Mouse (Mus musculus) heart, embryonic 16.5 days (tissue): ENCODE data around the gene Slc12a5. TPM values are rescaled to one million over a fixed set of nuclear protein-coding genes. Genes with fewer than 3 reads are reported as not detected.

ENCODE experiments used
- ATAC-seq: fragments of 200-750 bp; cut with Nextera tagmentation; replicated peaks from 2 replicates; pipeline ENCODE4 v1.8.0; 2017; ENCODE audit warnings: moderate number of reproducible peaks; ENCODE audit not compliant: insufficient read depth, low FRiP score; ENCODE audit errors: extremely low read depth
- H3K27ac ChIP-seq: fragments of 300-500 bp; sonication (generic); 2 replicates; pipeline ENCODE4 v1.5.1; 2014; ENCODE audit warnings: mild to moderate bottlenecking, low read length, control low read depth, moderate library complexity
- H3K27me3 ChIP-seq: fragments of 300-500 bp; sonication (generic); 2 replicates; pipeline ENCODE4 v1.6.1; 2014; ENCODE audit warnings: low read length, mixed read lengths; ENCODE audit not compliant: control insufficient read depth, insufficient read depth
- H3K36me3 ChIP-seq: fragments of 300-500 bp; sonication (generic); 2 replicates; pipeline ENCODE4 v1.6.1; 2014; ENCODE audit not compliant: control insufficient read depth, insufficient read depth
- H3K4me1 ChIP-seq: fragments of 300-500 bp; sonication (generic); 2 replicates; pipeline ENCODE4 v1.6.1; 2014; ENCODE audit warnings: low read length, mixed read lengths; ENCODE audit not compliant: control insufficient read depth, insufficient read depth
- H3K4me2 ChIP-seq: fragments of 300-500 bp; sonication (generic); 2 replicates; pipeline ENCODE4 v1.6.1; 2014; ENCODE audit warnings: low read depth, mild to moderate bottlenecking, control low read depth, low read length
- H3K4me3 ChIP-seq: fragments of 300-500 bp; sonication (generic); 2 replicates; pipeline ENCODE4 v1.5.1; 2014; ENCODE audit warnings: mild to moderate bottlenecking, control low read depth, low read length
- H3K9ac ChIP-seq: fragments of 300-500 bp; sonication (generic); 2 replicates; pipeline ENCODE4 v1.6.1; 2014; ENCODE audit warnings: low read length, control low read depth
- H3K9me3 ChIP-seq: fragments of 300-500 bp; sonication (generic); replicated peaks from 2 replicates; pipeline ENCODE4 v1.6.1; 2016; ENCODE audit warnings: low read length; ENCODE audit not compliant: control insufficient read depth
- WGBS: fragments of 180-500 bp; shearing (Covaris S2); extraction: QIAGEN DNeasy Blood & Tissue Kit; methylation state at CpG from one replicate; pipeline ENCODE4 v1.1.7; 2014; 5-methylcytosine and 5-hydroxymethylcytosine counted together
- polyA plus RNA-seq: library from polyadenylated mRNA; unstranded; fragments of >200 nt; fragmentation: Nextera tagmentation; extraction: Ambion mirVana; gene quantifications from 2 replicates; pipeline ENCODE4 v1.2.1, GENCODE M21; 2015

Gene Slc12a5
- polyA plus RNA-seq, 1 experiment from 2014 or later, result 0.68 TPM

GRCm38 (mm10) chr2:164955725-164956124 lies 4.9 kb upstream of the Slc12a5 start:
- H3K4me3 ChIP-seq, result no peak overlapping the region
- peaks cover 37% of the 10 kb centered on the region for H3K27me3 ChIP-seq
- no peaks in the 10 kb centered on the region for H3K36me3 ChIP-seq
- H3K4me1 ChIP-seq, result peaks cover 3% of the 10 kb centered on the region; the same call in 1 of the 2 replicates
- no peak overlapping the region for H3K27ac ChIP-seq
- H3K4me2 ChIP-seq, result no peak overlapping the region
- 62% methylated on average over 4 of the region's 4 CpGs for WGBS
- ATAC-seq, result no peak
- H3K9me3 ChIP-seq, result peaks cover 4% of the 10 kb centered on the region
- H3K9ac ChIP-seq, result no peak overlapping the region

GRCm38 (mm10) chr2:164956195-164956594 lies 4.4 kb upstream of the Slc12a5 start:
- Histone ChIP-seq H3K4me1 (peaks cover 7% of the 10 kb centered on the region; the same call in 1 of the 2 replicates), H3K4me3 (no peak overlapping the region), H3K4me2 (no peak overlapping the region), H3K9me3 (peaks cover 4% of the 10 kb centered on the region), H3K27ac (no peak overlapping the region), H3K27me3 (peaks cover 34% of the 10 kb centered on the region), H3K9ac (no peak overlapping the region), H3K36me3 (no peaks in the 10 kb centered on the region)
- WGBS, result 36% methylated on average over 5 of the region's 5 CpGs
- ATAC-seq, result no peak

- H3K9me3 ChIP-seq, result no peaks in the 10 kb centered on the region; the same call in 1 of the 2 replicates
- no peak overlapping the region for H3K4me3 ChIP-seq
- H3K27ac ChIP-seq, result no peak overlapping the region
- no peak overlapping the region for H3K9ac ChIP-seq
- H3K36me3 ChIP-seq, result no peaks in the 10 kb centered on the region
- H3K27me3 ChIP-seq, result peaks cover 24% of the 10 kb centered on the region
- 57% methylated on average over 9 of the region's 9 CpGs for WGBS
- no peak for ATAC-seq
- H3K4me2 ChIP-seq, result no peak overlapping the region
- H3K4me1 ChIP-seq, result peaks cover 7% of the 10 kb centered on the region; the same call in 1 of the 2 replicates
Observed at GRCm38 (mm10) chr2:164957548-164958315, 2.9 kb upstream of the Slc12a5 start.

GRCm38 (mm10) chr2:164961506-164962182 lies 1.0 kb downstream of the Slc12a5 start:
- H3K4me3 ChIP-seq, result no peak overlapping the region
- 9% methylated on average over 17 of the region's 17 CpGs for WGBS
- H3K27me3 ChIP-seq, result peaks cover 34% of the 10 kb centered on the region
- H3K36me3 ChIP-seq, result no peaks in the 10 kb centered on the region
- no peak for ATAC-seq
- H3K4me1 ChIP-seq, result peaks cover 3% of the 10 kb centered on the region; the same call in 1 of the 2 replicates
- no peak overlapping the region for H3K9ac ChIP-seq
- peak overlapping the region; percentile 86; the same call in 1 of the 2 replicates for H3K4me2 ChIP-seq
- H3K27ac ChIP-seq, result no peak overlapping the region
- no peaks in the 10 kb centered on the region; the same call in 1 of the 2 replicates for H3K9me3 ChIP-seq

- peaks cover 39% of the 10 kb centered on the region for H3K27me3 ChIP-seq
Observed at GRCm38 (mm10) chr2:164962183-164962580, 1.6 kb downstream of the Slc12a5 start.

GRCm38 (mm10) chr2:164964242-164964894 lies 3.8 kb downstream of the Slc12a5 start:
- ATAC-seq, result no peak
- Histone ChIP-seq H3K27me3 (peaks cover 59% of the 10 kb centered on the region), H3K27ac (no peak overlapping the region), H3K4me3 (no peak overlapping the region), H3K9ac (no peak overlapping the region), H3K9me3 (no peaks in the 10 kb centered on the region), H3K36me3 (no peaks in the 10 kb centered on the region), H3K4me2 (no peak overlapping the region), H3K4me1 (peaks cover 9% of the 10 kb centered on the region)
- 46% methylated on average over 9 of the region's 9 CpGs for WGBS

More at GRCm38 (mm10) chr2:164962183-164962580, 1.6 kb downstream of the Slc12a5 start:
- H3K9ac ChIP-seq, result no peak overlapping the region
- ATAC-seq, result no peak
- H3K9me3 ChIP-seq, result no peaks in the 10 kb centered on the region; the same call in 1 of the 2 replicates
- no peak overlapping the region for H3K4me3 ChIP-seq
- peaks cover 3% of the 10 kb centered on the region; the same call in 1 of the 2 replicates for H3K4me1 ChIP-seq
- H3K27ac ChIP-seq, result no peak overlapping the region
- no peaks in the 10 kb centered on the region for H3K36me3 ChIP-seq
- 36% methylated on average over 7 of the region's 7 CpGs for WGBS
- no peak overlapping the region for H3K4me2 ChIP-seq

- Histone ChIP-seq H3K27ac (no peak overlapping the region), H3K4me2 (no peak overlapping the region), H3K9ac (no peak overlapping the region), H3K27me3 (peaks cover 64% of the 10 kb centered on the region), H3K4me3 (no peak overlapping the region), H3K36me3 (no peaks in the 10 kb centered on the region), H3K9me3 (no peaks in the 10 kb centered on the region), H3K4me1 (peaks cover 9% of the 10 kb centered on the region)
- no peak for ATAC-seq
- 83% methylated on average over 1 of the region's 1 CpGs for WGBS
Observed at GRCm38 (mm10) chr2:164964981-164965380, 4.4 kb downstream of the Slc12a5 start.

- ATAC-seq, result no peak
- H3K27me3 ChIP-seq, result peaks cover 72% of the 10 kb centered on the region
- no peak overlapping the region for H3K27ac ChIP-seq
- H3K4me1 ChIP-seq, result peaks cover 6% of the 10 kb centered on the region
- no peak overlapping the region for H3K9ac ChIP-seq
- no peak overlapping the region for H3K4me3 ChIP-seq
- H3K4me2 ChIP-seq, result no peak overlapping the region
- 14% methylated on average over 8 of the region's 8 CpGs for WGBS
- no peaks in the 10 kb centered on the region for H3K36me3 ChIP-seq
- no peaks in the 10 kb centered on the region for H3K9me3 ChIP-seq
Observed at GRCm38 (mm10) chr2:164966381-164966780, 5.8 kb downstream of the Slc12a5 start.
